Mouse (Mus musculus) bone marrow, adult 2 months (tissue): Measurements from ENCODE around the gene Hba-a2.

Experiments
- CTCF ChIP-seq: fragments of 200-500 bp; IDR thresholded peaks from 2 replicates; pipeline ENCODE4 v1.5.1; 2011; ENCODE audit warnings: low read length, control low read depth; ENCODE audit not compliant: control insufficient read depth, insufficient read depth
- POLR2A ChIP-seq: fragments of 200-500 bp; IDR thresholded peaks from 2 replicates; pipeline ENCODE4 v1.6.1; 2011; ENCODE audit warnings: low read depth, mild to moderate bottlenecking, control low read depth, low read length, borderline replicate concordance; ENCODE audit not compliant: control insufficient read depth

- no peak for TF ChIP-seq POLR2A
- no peak for TF ChIP-seq CTCF
These were observed 5.2 kb downstream of the Hba-a2 start for GRCm38 (mm10) chr11:32301506-32301905.
